Mouse (Mus musculus) layer of hippocampus, adult 11-12 months (tissue): ENCODE results near the gene Alcam.

Experiments used
- DNase-seq: peaks from one replicate; pipeline ENCODE4 v3.0.0; 2022; ENCODE audit warnings: low spot score

Gene Alcam

DNA sequence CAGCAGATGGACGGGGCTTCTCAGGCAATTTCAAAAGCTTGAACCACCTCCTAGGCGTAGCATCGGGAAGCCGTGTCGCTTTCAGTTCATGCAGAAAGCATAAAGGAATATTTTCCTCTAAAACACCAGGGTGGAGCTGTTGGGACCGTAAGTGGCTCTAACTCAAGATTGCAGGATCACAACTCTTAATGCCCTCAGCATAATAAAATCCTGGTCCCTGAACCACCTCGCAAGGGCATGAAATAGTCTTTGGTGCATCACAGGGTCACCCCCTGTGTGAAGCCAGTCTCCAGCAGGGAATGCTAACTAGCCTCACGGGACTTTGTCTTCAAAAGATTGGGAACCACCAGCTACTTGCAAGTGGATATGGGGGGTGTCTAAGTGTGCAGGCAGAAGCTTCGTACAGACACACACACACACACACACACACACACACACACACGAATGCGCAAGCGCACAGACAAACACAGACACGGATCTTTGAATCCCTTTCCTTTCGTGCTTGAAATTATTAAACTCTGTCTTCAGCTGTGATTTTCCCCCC is at the start of gene Alcam:
Alcam (minus strand) TSS at position 104 of the 544 bp plus-strand sequence.
- peak; percentile 56 for DNase-seq

DNA sequence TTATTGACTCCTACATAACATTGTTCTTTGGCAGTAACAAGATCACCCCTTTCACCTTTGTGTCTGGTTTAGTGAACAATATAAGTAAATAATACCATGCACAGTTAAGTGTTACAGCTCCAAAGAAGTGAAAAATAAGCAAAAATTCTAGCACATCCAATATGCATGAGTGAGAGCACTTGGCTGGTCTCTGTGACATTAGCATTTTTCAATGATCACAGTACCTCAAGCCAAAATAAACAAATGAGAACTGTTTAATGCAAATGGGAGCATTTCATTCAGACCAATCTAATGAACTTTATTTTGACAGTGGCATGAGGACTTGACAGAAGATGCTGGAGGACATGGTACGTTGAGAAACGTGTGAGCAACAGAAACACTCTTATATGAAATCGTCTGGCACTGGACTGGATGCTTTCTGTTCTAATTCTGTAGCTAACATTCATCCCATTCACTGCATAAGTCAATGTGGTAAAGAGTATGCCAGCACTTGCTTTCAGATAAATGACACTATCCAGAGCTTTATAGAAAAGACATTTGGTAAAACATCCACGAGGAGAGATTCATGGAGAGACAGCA is 45.0 kb upstream of the Alcam start:
- no peak for DNase-seq

- DNase-seq: no peak
These were observed 36.7 kb upstream of the Alcam start for GRCm38 (mm10) chr16:52490542-52490941.

DNA sequence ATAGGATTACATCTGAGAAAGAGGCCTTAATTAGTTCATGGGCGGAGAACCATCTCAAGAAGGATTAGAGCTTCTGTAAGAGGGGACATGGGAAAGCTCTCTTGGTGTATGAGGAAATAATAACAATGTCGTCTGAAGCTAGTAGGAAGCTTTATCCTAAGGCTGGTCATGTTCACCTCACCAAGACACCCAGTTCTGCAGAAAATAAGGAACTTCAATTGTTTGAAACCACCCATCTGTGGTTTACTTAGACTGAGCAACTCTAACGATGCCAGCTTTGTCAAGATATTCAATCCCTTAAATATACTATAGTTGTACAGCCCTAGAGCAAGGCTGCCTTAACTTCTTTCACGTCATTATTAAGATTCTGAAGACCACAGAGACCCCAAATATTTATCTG is 20.4 kb upstream of the Alcam start:
- DNase-seq: no peak

DNA sequence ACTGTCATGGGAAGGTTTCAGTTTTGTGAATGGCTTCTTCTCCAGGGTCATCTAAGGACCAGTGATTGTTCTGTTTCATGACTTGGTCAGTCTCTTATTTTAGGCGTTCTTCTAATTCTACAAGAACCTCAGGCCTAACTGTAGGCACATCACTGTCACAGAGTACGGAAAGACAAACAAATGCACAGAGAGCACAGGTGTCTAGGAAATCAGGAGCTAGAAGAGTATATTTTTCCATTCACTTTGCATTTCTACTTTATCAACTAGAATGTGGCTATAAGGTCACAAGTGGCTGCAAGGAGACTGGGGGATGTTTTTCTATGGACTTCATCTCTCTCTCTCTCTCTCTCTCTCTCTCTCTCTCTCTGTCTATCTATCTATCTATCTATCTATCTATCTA is 19.2 kb upstream of the Alcam start:
- no peak for DNase-seq

GRCm38 (mm10) chr16:52472635-52473034 is 18.8 kb upstream of the Alcam start:
- DNase-seq: no peak

GRCm38 (mm10) chr16:52472059-52472458 is 18.2 kb upstream of the Alcam start:
- no peak for DNase-seq

DNA sequence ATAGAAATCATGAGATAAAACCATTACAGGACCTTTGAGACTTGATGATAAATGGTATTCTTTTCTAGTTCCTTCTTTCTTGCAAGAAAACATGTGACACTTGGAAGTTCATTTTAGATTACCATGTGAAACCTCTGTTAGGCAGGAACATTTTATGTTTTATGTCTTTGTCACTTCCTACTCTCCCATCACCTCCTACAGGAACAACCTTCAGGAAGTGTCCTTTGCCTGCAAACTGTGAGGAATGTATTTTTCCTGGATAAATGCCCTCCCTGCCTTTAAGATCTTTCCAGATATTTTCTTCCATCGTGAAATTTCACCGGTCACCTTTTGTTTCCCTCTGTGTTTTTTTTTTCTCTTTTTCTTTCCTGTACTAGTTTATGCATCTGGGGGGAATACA is 17.0 kb upstream of the Alcam start:
- DNase-seq: no peak

DNA sequence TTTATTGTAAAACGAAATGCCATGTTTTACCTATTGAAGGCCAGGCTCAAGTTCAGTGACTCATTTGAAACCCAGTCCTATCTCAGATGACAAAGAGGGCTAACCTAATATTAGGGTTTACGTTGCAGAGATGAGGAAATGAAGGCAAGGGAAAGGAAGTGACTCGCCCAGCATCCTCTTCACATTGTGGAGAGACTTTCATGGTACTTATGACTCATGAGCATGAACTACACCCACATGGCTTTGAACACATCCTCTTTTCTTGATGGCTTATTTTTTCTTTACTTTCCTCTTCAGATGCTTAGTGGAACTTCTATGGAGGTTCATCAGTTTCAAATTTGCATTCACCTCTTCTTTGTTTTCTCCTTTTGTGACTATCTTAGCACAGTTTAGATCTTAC is 16.4 kb upstream of the Alcam start:
- no peak for DNase-seq

GRCm38 (mm10) chr16:52468426-52468825 is 14.6 kb upstream of the Alcam start:
- DNase-seq: no peak

DNA sequence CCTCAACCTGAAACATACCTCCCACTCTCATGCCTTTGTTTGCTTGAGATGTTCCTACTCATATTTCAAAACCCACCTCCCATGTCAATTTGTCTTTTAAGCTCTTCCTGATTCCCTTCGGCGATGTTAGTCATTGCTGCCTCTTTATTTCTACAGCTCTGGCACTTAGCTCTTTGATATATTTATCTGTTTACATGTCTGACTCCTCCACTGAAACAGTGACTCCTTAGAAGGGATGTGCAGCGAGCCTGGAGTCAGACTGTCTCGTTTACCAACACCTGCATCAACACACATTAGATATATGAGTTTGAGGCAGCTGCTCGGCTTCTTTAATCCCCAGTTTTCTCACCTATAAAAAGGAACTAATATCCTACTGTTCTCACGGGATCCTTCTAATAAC is 12.9 kb upstream of the Alcam start:
- DNase-seq: no peak

DNA sequence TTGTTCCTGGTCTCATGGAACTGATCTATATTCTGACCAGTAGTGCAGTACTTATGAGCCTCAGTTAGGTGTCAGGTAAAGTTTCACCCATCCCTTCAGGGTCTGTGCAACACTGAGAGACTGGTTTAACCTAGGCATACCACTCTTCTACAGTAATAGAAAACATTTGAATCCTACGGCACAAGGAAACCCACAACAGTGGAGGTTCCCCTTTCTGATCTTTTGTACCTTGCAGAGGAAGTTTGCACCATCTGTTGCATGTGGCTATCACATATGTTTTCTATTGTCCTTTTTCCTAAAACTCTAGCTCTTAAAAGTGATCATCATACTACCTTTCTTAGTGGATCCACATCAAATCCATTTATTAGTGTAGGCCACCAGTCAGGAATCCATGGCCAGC is 10.7 kb upstream of the Alcam start:
- no peak for DNase-seq

DNA sequence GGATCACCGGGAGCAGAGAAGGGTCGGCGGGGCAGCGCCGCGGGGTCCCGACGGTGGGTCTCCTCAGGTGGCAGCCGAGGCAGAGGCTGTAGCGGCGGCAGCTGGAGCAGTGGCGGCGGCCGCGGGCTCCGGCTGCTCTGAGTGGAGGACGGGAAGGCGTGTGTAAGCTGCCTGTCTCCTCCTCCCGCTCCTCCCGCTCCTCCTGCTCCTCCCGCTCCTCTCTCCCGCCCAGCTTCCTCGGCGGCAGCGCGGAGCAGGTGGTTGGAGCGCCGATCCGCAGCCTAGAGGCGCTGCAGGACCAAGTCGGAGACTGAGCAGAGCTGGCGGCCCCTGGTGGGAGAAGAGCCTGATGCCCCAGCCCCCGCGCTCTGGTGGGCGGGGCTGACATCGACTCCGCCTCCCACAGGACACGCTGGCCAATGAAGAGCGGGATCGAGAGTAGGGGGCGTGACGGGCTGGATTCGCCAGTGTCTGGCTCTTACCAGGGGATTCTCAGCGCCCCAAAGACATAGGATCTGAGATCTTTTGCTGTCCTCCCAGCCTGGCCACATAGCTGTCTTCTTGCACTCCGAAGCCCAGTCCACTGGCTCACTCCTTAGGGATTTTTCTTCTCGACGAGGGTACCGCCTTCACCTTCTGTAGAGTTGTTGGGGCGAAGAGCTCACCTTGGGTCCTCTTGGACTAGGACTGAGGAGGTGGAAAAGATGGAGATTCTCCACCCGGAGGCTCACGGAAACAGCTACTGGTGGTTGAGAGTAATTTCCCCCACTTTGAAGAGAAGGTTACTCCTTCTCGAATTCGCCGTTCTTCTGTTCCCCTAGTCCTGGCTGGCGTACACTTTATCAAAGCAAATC is 785 bp downstream of the Alcam start:
- DNase-seq: peak; percentile 98

DNA sequence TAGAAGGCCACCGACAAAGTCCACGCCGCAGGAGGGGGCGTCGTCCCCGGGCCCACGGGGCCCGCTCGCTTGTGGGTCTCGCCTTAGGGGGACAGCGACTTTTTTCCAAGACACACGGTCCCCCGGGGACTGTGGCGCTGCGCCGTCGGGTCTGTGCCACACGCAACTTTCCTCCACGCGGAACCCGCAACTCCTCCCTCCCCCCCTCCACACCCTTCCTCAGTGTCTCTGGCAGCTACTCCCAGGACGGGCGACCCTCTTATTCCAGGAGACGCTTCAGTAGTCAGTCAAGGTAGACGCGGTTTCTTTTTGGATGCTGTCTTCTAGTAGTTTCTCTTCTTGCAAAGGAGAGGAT is 1.4 kb downstream of the Alcam start:
- DNase-seq: no peak

- DNase-seq: peak; percentile 19
These were observed 1.9 kb downstream of the Alcam start for GRCm38 (mm10) chr16:52451786-52452476.

DNA sequence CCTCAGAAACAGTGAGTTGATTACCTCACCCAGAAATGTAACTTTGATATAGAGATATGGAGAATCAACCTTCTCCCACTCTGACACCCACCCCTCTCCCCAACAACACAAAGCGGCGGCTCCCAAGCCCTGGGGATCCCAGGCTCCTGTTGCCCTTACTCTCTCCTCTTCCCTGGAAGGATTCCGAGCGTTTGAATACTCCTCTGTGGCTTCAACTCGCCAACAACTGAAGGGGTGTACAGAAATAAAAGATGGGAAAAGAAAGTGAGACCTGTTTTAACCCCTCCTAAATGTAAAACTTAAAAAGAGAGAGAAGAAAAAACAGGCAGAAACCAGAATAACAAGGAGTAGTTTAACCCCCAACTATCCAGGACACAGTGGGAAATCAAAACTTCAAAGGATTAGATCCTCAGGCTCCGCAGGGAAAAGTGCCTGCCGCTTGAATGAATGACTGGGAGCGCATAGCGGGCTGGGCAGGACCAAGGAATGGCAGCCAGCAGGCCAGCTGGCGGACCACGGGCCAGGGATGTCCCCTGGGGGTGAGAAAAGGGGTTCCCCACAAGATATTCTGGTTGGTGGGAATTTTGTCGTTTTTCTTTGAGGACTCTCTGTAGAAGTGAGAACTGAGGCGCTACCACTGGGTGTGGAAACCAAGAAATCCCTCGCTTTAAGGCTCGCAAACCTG is 2.6 kb downstream of the Alcam start:
- DNase-seq: peak; percentile 15

GRCm38 (mm10) chr16:52450245-52451100 is 3.4 kb downstream of the Alcam start:
- peak; percentile 68 for DNase-seq

DNA sequence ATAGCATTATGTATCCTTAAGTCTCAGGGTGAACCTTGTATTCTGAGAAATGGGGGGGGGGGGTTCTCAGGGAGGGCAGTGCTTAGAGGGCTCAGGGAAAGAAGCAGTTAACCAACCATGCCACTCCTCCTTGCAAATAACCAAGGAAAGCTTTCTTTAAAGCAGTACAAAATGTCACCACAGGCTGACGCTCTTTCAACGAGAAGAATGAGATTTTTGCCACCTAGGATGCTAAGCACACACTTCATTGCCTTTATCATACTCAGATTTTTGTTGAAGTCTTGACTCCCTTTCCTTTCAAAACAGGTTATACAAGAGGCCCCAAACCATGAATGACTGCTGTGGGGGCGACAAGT is 4.0 kb downstream of the Alcam start:
- no peak for DNase-seq

DNA sequence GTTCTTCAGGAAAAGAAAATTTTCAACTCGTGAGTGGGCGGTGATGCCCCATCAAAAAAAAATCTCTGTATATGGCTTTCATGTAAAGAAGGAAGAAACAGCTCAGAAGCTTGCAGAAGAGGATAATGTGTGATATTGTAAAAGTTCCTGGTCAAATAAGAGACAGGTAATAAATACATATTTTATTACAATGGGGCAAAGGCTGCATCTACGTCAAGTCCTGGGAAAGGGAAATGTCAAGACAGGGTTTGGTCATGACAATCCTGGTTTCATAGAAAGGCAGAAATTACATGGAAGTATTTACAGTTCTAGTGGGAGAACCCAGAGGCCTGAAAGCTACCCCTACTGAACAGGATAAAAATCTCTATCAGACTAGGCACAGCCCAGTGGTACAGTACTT is 7.9 kb downstream of the Alcam start:
- DNase-seq: no peak

DNA sequence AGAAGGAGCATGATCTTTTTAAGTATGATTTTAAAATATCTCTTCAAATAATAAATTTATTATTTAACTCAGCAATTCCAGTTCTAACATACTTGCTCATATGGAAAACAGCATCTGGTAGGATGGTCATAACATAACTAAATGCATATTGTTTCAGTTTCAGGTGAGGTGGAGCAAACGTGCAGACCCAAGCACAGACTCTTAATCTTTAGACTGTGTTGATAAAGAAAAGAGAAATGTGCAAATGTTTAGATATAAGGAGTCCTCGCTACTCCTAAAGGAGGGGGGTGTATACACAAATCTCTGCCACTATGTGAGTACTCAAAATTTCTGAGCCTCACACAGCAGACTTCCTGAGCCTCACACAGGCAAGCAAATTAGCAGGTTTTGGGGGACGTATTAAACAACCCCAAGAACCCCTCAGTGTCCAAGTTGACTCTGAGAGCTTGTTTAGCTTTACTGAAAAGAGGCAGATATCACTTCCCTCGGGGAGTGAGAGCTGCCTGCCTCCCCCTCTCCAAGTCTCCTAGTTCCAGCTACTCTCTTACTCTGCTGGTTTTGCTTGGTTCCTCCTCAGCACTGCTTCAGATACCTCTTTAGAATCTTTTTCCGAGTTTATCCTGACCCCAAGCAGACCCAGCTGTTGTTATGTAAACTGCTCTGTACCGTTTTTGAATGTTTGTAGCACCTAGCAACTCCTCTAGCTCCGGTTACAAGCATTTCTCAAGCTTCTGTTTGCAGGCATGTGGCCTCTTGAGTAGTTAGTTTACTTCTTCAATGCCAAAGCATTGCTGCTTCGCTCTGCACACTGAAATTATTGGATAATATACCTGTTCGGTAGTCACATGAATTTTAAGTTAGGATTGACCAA is 10.0 kb downstream of the Alcam start:
- DNase-seq: no peak

DNA sequence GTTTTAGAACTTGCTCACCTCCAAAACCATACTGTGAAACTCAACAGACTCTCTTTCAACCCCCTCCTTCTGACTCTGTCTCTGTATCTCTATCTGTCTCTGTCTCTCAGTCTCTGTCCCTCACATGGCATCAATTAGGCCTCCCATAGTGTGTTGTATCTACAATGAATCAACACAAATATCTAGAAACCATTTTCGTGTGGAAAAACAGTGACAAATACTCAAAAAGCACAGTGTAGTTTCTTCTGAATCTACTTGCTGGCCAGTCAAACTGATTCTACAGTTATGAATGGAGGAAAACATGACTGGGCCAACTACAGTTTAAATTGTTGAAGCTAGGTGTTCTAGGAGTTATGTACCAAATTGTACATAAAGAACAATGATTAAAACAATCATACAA is 10.8 kb downstream of the Alcam start:
- no peak for DNase-seq
